Mouse (Mus musculus): Measurements from ENCODE around the gene S100a11. TPM values are rescaled to one million over a fixed set of nuclear protein-coding genes. Genes with fewer than 3 reads are reported as not detected.

Gene S100a11
- polyA plus RNA-seq, 1 experiment from 2014 or later, result 317 TPM

DNA sequence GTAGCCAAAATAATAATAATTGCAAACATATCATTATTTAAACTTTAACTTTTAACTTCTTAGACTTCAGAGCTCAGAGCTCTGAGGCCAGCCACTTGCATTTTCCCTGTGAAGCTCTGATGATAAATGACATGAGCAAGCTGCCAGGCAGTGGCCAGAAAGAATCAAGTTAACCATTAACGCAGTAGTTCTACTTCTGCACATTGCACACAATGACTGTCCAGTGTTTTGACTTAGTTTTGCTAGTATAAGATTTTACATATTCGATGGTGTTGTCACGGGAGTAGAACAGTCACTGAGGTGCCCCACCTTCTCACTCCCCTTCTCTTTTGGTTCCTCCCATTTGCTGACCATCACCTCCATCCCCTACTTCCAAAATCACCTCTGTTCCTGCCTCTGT lies 23.2 kb upstream of the S100a11 start:
- no peak for ATAC-seq (replicated peaks; ENCODE audit: low FRiP score)
- 87% methylated on average over 3 of the region's 3 CpGs for WGBS

DNA sequence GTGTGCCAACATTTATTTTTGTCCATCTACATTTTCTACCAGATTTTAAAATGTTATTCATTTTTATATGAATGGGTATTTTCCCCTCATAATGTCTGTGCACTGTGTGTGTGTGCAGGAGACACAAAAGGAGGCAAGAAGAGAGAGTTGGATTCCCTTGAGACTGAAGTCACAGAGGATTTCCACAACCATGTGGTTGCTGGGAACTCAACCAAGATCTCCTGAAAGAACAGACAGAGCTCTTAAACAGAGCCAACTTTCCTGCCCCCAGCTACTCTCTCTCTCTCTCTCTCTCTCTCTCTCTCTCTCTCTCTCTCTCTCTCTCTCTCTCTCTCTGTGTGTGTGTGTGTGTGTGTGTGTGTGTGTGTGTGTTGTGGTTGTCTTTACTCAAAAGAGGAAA lies 21.2 kb upstream of the S100a11 start:
- no peaks in the 10 kb centered on the region for H3K36me3 ChIP-seq (ENCODE audit: control insufficient read depth, insufficient read depth, low read length)
- no peak overlapping the region for H3K4me2 ChIP-seq (ENCODE audit: low read depth, low read length, severe bottlenecking)
- no peaks in the 10 kb centered on the region for H3K27me3 ChIP-seq (ENCODE audit: control insufficient read depth, insufficient read depth, low read length)
- no peak for DNase-seq (ENCODE audit: low spot score)
- H3K9me3 ChIP-seq (ENCODE audit: control insufficient read depth, low read length), result no peaks in the 10 kb centered on the region
- no peak overlapping the region for H3K4me3 ChIP-seq (ENCODE audit: low read depth, low read length)
- no peak overlapping the region for H3K27ac ChIP-seq (ENCODE audit: low read depth, low read length)
- H3K4me1 ChIP-seq (replicated peaks; ENCODE audit: control insufficient read depth, insufficient read depth, low read length), result no peaks in the 10 kb centered on the region
- no peak for ATAC-seq (replicated peaks; ENCODE audit: low FRiP score)
- H3K9ac ChIP-seq (ENCODE audit: low read length), result no peak overlapping the region

More for the DNA sequence above, 23.2 kb upstream of the S100a11 start:
- no peaks in the 10 kb centered on the region for H3K27me3 ChIP-seq (ENCODE audit: control insufficient read depth, insufficient read depth, low read length)
- H3K27ac ChIP-seq (ENCODE audit: low read depth, low read length), result no peak overlapping the region
- no peaks in the 10 kb centered on the region for H3K36me3 ChIP-seq (ENCODE audit: control insufficient read depth, insufficient read depth, low read length)
- no peak overlapping the region for H3K4me2 ChIP-seq (ENCODE audit: low read depth, low read length, severe bottlenecking)
- H3K9ac ChIP-seq (ENCODE audit: low read length), result no peak overlapping the region
- no peak overlapping the region for H3K4me3 ChIP-seq (ENCODE audit: low read depth, low read length)
- no peaks in the 10 kb centered on the region for H3K4me1 ChIP-seq (replicated peaks; ENCODE audit: control insufficient read depth, insufficient read depth, low read length)
- no peaks in the 10 kb centered on the region for H3K9me3 ChIP-seq (ENCODE audit: control insufficient read depth, low read length)
- DNase-seq (ENCODE audit: low spot score), result no peak

DNA sequence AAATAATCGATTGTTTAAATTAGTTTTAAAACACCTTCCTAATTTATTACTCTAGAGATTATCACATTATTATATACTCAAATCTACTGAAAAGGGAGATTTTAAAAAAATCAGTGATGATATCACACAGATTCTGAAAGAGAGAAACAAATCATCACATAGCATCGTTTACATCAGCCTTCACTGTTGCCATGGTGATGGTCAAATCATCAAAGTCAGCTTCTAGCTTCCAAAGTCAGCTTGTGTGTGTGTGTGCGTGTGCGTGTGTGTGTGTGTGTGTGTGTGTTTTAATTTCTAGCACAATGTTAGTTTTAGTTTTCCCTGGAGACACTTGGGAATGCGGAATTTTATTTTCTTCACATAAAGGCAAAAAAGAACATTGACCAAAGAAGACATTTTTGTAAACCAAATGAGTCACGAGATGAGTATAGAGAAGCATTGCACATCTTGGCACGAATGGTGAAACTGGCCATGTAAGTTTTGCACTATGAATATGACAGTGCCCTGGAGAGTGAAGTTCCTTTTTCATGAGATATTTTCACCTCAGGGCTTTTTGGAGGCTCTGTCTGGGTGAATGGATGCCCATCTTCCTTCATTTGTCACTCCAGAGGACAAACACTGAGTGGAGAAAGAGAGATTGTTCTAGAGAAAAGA lies 15.6 kb upstream of the S100a11 start:
- Histone ChIP-seq H3K9me3 (ENCODE audit: control insufficient read depth, low read length) (no peaks in the 10 kb centered on the region), H3K27me3 (ENCODE audit: control insufficient read depth, insufficient read depth, low read length) (no peaks in the 10 kb centered on the region), H3K4me1 (replicated peaks; ENCODE audit: control insufficient read depth, insufficient read depth, low read length) (no peaks in the 10 kb centered on the region), H3K4me2 (ENCODE audit: low read depth, low read length, severe bottlenecking) (no peak overlapping the region), H3K27ac (ENCODE audit: low read depth, low read length) (no peak overlapping the region), H3K9ac (ENCODE audit: low read length) (no peak overlapping the region), H3K36me3 (ENCODE audit: control insufficient read depth, insufficient read depth, low read length) (no peaks in the 10 kb centered on the region), H3K4me3 (ENCODE audit: low read depth, low read length) (no peak overlapping the region)
- DNase-seq (ENCODE audit: low spot score) (no peak), ATAC-seq (replicated peaks; ENCODE audit: low FRiP score) (no peak)
- WGBS, result 88% methylated on average over 7 of the region's 7 CpGs

DNA sequence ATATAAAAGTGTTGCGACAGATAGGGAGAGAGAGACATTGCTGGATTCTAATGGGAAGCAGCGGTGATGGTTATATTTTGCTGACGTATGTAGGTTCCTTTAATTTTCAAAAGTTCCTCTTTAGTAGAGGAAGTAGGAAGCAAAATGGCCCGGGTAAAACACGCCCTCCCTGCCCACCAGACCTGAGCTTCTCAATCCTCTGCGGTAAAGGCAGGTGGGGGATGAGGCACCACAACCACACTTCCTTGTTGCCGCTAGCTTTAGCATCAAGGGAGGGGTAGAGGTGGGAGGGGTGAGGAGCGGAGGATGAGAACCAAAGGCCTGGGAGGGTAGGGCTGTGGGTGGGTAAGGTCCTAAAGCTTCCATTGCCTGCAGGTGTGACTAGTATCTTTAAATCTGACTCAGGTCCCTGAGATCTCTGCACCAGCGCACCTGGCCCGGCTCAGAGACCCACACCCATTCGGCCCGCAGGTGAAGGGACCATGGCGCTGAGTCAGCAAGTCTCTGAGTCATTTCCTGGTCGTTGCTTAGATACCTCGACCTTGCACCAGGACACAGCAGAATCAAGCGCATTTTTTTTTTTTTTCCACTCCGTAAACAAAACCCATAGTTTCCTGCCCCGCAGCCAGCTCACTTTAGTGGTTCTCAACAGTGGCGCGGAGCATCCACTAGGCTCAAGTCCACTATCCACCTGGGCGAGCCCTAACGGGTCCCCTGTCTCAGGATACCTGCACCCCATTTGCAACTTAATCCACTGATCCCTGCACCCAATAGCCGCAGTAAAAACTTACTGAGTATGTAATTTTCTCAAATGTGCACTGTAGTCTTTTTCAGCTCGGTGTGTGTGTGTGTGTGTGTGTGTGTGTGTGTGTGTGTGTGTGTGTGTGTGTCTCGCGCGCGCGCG lies 14.1 kb upstream of the S100a11 start:
- Histone ChIP-seq H3K4me3 (ENCODE audit: low read depth, low read length) (no peak overlapping the region), H3K4me2 (ENCODE audit: low read depth, low read length, severe bottlenecking) (no peak overlapping the region), H3K36me3 (ENCODE audit: control insufficient read depth, insufficient read depth, low read length) (no peaks in the 10 kb centered on the region), H3K9ac (ENCODE audit: low read length) (no peak overlapping the region), H3K27me3 (ENCODE audit: control insufficient read depth, insufficient read depth, low read length) (no peaks in the 10 kb centered on the region), H3K4me1 (replicated peaks; ENCODE audit: control insufficient read depth, insufficient read depth, low read length) (no peaks in the 10 kb centered on the region), H3K27ac (ENCODE audit: low read depth, low read length) (no peak overlapping the region), H3K9me3 (ENCODE audit: control insufficient read depth, low read length) (no peaks in the 10 kb centered on the region)
- WGBS, result 37% methylated on average over 30 of the region's 30 CpGs
- no peak for DNase-seq (ENCODE audit: low spot score)
- ATAC-seq (replicated peaks; ENCODE audit: low FRiP score), result no peak

DNA sequence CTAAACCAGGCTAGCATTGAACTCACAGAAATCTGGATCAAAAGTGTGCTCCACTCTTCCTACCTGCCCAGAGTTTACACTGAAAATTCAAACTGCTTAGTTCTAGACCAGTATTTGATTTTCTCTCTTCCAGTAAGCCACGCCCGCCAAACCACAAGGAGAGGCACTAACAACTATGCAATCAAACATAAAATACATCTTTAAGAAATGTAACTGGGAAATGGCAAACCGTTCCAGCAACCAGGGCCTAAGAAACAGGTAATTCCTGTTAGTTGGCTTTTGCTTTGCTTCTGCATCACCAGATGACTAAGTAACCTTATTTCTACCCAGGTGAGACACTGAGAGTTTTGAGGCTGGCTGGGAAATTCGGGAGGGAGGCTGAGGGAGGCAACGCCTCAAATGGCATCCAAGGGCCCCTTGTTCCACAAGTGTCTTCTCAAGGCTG lies 13.4 kb upstream of the S100a11 start:
- no peak for DNase-seq (ENCODE audit: low spot score)
- Histone ChIP-seq H3K4me1 (replicated peaks; ENCODE audit: control insufficient read depth, insufficient read depth, low read length) (no peaks in the 10 kb centered on the region), H3K9ac (ENCODE audit: low read length) (no peak overlapping the region), H3K4me3 (ENCODE audit: low read depth, low read length) (no peak overlapping the region), H3K9me3 (ENCODE audit: control insufficient read depth, low read length) (no peaks in the 10 kb centered on the region), H3K27me3 (ENCODE audit: control insufficient read depth, insufficient read depth, low read length) (no peaks in the 10 kb centered on the region), H3K36me3 (ENCODE audit: control insufficient read depth, insufficient read depth, low read length) (no peaks in the 10 kb centered on the region), H3K27ac (ENCODE audit: low read depth, low read length) (no peak overlapping the region), H3K4me2 (ENCODE audit: low read depth, low read length, severe bottlenecking) (no peak overlapping the region)
- 67% methylated on average over 5 of the region's 5 CpGs for WGBS
- ATAC-seq (replicated peaks; ENCODE audit: low FRiP score), result no peak

DNA sequence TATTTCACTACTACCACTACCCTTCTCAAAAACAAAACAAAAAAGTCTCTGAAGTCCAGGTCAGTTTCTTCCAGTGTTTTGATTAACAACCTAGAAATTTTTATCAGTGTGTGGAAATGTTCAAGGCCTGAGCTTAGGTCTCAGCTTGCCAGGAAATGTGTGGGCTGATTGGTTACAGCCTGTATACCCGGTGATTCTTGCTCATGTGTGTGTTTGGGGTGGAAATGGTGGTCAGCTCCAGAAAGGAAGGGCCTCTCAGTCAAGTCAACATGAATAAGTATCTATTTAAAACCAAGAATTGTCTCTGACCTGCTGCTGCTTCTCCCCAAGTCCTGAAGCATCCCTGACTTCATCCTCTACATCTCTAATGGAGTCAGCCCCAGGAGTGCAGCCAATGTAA lies 11.0 kb upstream of the S100a11 start:
- H3K9ac ChIP-seq (ENCODE audit: low read length), result no peak overlapping the region
- H3K9me3 ChIP-seq (ENCODE audit: control insufficient read depth, low read length), result no peaks in the 10 kb centered on the region
- no peaks in the 10 kb centered on the region for H3K36me3 ChIP-seq (ENCODE audit: control insufficient read depth, insufficient read depth, low read length)
- no peak overlapping the region for H3K4me2 ChIP-seq (ENCODE audit: low read depth, low read length, severe bottlenecking)
- 77% methylated on average over 1 of the region's 1 CpGs for WGBS
- H3K4me1 ChIP-seq (replicated peaks; ENCODE audit: control insufficient read depth, insufficient read depth, low read length), result no peaks in the 10 kb centered on the region
- H3K27ac ChIP-seq (ENCODE audit: low read depth, low read length), result no peak overlapping the region
- no peaks in the 10 kb centered on the region for H3K27me3 ChIP-seq (ENCODE audit: control insufficient read depth, insufficient read depth, low read length)
- DNase-seq (ENCODE audit: low spot score) (no peak), ATAC-seq (replicated peaks; ENCODE audit: low FRiP score) (no peak)
- no peak overlapping the region for H3K4me3 ChIP-seq (ENCODE audit: low read depth, low read length)

DNA sequence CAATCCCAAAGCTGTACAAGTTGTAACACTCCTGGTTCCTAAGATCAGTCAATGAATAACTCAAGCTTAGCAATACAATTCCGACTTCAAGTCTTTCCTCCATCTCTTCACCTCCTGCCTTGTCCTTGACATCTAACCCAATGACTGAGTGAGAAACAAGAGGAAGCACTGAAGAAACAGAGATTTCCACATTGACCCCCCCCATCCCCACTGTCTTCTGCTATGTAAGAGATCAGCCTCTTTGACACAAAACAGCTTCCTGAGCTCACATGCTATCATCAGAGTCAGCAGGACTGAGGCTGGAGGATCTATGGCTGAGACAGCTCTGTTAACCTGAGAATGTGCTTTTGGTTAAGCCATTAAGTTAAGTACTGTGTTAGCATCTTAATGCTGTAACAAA lies 9.3 kb upstream of the S100a11 start:
- Histone ChIP-seq H3K27ac (ENCODE audit: low read depth, low read length) (no peak overlapping the region), H3K4me1 (replicated peaks; ENCODE audit: control insufficient read depth, insufficient read depth, low read length) (no peaks in the 10 kb centered on the region), H3K27me3 (ENCODE audit: control insufficient read depth, insufficient read depth, low read length) (no peaks in the 10 kb centered on the region), H3K9ac (ENCODE audit: low read length) (no peak overlapping the region), H3K9me3 (ENCODE audit: control insufficient read depth, low read length) (no peaks in the 10 kb centered on the region), H3K4me3 (ENCODE audit: low read depth, low read length) (no peak overlapping the region), H3K36me3 (ENCODE audit: control insufficient read depth, insufficient read depth, low read length) (no peaks in the 10 kb centered on the region), H3K4me2 (ENCODE audit: low read depth, low read length, severe bottlenecking) (no peak overlapping the region)
- WGBS, result 83% methylated on average over 1 of the region's 1 CpGs
- ATAC-seq (replicated peaks; ENCODE audit: low FRiP score), result no peak
- DNase-seq (ENCODE audit: low spot score), result no peak

DNA sequence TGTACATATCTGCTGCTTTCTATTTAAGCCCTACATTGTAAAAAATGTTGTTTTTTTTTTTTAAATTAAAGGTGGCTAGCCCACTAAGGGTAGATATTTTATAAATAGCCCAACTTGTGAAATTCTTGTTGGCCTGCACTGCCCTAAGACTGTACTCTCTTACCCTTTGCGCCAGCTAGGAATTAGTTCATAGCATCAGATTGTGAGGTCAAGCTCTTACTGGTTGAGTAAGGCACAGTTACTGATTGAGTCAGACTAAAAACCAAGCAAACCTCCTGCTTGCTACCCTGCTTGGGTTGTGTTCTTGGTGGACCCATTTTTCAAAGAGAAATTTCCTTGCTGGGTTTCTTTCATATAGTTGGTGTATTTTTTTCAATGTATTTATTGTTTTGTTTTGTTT lies 8.5 kb upstream of the S100a11 start:
- Histone ChIP-seq H3K27me3 (ENCODE audit: control insufficient read depth, insufficient read depth, low read length) (no peaks in the 10 kb centered on the region), H3K36me3 (ENCODE audit: control insufficient read depth, insufficient read depth, low read length) (no peaks in the 10 kb centered on the region), H3K4me2 (ENCODE audit: low read depth, low read length, severe bottlenecking) (no peak overlapping the region), H3K9ac (ENCODE audit: low read length) (no peak overlapping the region), H3K27ac (ENCODE audit: low read depth, low read length) (no peak overlapping the region), H3K9me3 (ENCODE audit: control insufficient read depth, low read length) (no peaks in the 10 kb centered on the region), H3K4me3 (ENCODE audit: low read depth, low read length) (no peak overlapping the region), H3K4me1 (replicated peaks; ENCODE audit: control insufficient read depth, insufficient read depth, low read length) (no peaks in the 10 kb centered on the region)
- 94% methylated on average over 1 of the region's 1 CpGs for WGBS
- DNase-seq (ENCODE audit: low spot score) (no peak), ATAC-seq (replicated peaks; ENCODE audit: low FRiP score) (no peak)
